Mouse (Mus musculus): ENCODE measurements at regions not wholly inside any gene's neighbourhood (a gene's known extent, or its start where the extent isn't known, plus 50 kb on each side); places are given as distances from the start of the nearest gene placed in this dataset.

DNA sequence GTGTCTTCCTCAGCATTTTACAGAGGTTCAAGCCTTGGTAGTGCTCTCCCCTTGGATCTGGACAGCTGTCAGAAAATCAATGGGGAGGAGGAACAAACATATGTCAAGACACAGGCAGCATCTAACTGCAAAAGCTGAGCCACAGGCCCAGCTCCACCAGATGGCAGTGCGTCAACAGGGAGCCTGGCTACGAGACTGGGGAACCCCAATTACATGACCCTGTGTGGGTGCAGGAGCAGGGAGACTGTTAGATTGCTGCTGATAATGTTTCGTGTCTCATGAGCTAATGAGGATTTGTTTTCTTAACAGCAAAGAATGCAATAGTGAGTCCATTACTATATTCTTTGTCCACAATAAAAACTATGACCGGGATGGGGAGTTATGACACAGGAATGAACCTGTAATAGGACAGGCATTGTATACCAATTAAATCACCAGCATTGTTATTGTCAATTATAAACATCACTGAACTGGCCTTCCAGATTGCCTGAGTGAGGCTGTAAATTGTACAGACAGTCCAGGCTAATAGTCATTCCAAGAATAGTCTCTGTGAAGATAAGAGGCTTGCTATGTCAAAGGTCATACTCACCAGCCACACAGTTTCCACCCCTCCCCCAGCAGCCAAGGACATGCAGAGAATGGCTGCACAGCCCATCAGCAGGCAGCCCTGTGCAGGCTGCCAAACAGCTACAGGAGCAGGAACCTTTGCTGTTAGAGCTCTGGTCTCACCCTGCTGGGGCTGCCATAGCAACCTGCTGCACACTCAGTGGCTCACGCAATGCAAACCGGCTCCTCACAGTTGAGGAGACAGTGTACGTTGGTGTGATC, 58.8 kb upstream of the Barx2 start:
- no peaks in the 10 kb centered on the region for H3K36me3 ChIP-seq
- H3K27ac ChIP-seq = no peak overlapping the region
- H3K9ac ChIP-seq = no peak overlapping the region
- H3K4me2 ChIP-seq = no peak overlapping the region
- no peaks in the 10 kb centered on the region for H3K9me3 ChIP-seq
- WGBS = 10% methylated on average over 7 of the region's 7 CpGs
- no peak overlapping the region for H3K4me3 ChIP-seq
- no peak for ATAC-seq (ENCODE audit: insufficient number of reproducible peaks, low FRiP score, low TSS enrichment, low read depth)
- H3K27me3 ChIP-seq = no peaks in the 10 kb centered on the region
- peaks cover 3% of the 10 kb centered on the region; the same call in 1 of the 2 replicates for H3K4me1 ChIP-seq

DNA sequence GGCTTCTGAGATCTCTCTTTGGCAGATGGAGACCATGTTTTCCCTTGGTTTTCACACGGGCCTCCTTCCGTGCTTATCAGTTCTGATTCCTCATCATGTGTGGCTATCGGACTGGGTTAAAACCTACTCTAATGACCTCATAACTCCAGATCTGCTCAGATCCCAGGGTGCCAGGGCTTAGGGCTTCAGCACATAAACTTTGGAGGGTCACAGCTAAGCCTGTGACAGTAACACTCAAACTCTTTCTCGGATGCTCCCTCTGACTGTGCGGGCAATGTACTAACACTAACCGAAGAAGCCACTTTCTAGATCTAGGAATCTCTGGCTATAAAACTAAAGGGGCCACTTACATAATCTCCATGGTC, 59.3 kb upstream of the Barx2 start:
- no peak overlapping the region for H3K4me2 ChIP-seq
- no peak overlapping the region for H3K27ac ChIP-seq
- ATAC-seq (ENCODE audit: insufficient number of reproducible peaks, low FRiP score, low TSS enrichment, low read depth) = no peak
- no peaks in the 10 kb centered on the region for H3K36me3 ChIP-seq
- no peak overlapping the region for H3K4me3 ChIP-seq
- H3K27me3 ChIP-seq = no peaks in the 10 kb centered on the region
- WGBS = 46% methylated on average over 6 of the region's 6 CpGs
- H3K4me1 ChIP-seq = peaks cover 3% of the 10 kb centered on the region; the same call in 1 of the 2 replicates
- no peaks in the 10 kb centered on the region for H3K9me3 ChIP-seq
- H3K9ac ChIP-seq = no peak overlapping the region

DNA sequence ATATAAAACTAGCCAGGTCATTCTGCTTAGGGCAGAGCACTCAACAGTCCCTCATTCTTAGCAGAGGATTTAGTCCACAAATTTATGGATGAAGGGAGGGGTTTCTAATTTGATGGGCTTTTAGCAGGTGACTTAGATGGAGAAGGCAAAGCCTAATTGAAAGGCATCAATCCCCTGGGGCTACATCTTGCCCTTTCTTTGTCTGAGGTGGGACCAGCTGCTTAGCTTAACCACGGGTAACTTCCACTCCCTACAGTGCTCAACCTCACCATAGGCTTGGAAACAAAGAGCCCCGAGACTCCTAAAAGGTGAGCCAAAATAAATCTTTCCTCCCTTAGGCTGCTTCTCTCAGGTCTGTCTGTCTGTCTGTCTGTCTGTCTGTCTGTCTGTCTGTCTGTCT, 62.9 kb upstream of the Barx2 start:
- no peak for ATAC-seq (ENCODE audit: insufficient number of reproducible peaks, low FRiP score, low TSS enrichment, low read depth)
- Histone ChIP-seq H3K27me3 (no peaks in the 10 kb centered on the region), H3K4me1 (peaks cover 3% of the 10 kb centered on the region; the same call in 1 of the 2 replicates), H3K36me3 (no peaks in the 10 kb centered on the region), H3K9ac (no peak overlapping the region), H3K4me2 (no peak overlapping the region), H3K27ac (no peak overlapping the region), H3K4me3 (no peak overlapping the region), H3K9me3 (no peaks in the 10 kb centered on the region)
- WGBS = 44% methylated on average over 2 of the region's 2 CpGs

DNA sequence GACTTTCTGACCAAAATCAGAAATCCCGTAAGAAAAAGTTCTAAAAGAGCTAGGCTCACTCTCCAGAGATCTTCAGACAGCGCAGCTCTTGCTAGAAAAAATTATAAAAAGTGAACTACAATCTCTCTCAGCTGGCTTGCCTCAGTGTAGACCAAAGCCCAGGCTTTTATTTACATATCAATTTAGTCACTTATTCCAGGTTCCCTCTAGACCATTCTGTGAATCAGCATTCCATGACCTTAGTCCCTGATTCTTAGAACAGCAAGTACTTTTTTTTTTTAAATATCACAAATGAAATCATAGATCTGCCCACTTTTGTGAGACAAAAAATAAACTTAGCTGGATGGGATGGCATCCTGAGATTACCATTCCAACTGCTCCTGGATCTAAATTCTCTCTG, 64.8 kb upstream of the Barx2 start:
- Histone ChIP-seq H3K9me3 (no peaks in the 10 kb centered on the region), H3K4me2 (no peak overlapping the region), H3K4me1 (no peaks in the 10 kb centered on the region), H3K36me3 (no peaks in the 10 kb centered on the region), H3K4me3 (no peak overlapping the region), H3K9ac (no peak overlapping the region), H3K27me3 (no peaks in the 10 kb centered on the region), H3K27ac (no peak overlapping the region)
- no peak for ATAC-seq (ENCODE audit: insufficient number of reproducible peaks, low FRiP score, low TSS enrichment, low read depth)
- 84% methylated on average over 2 of the region's 2 CpGs for WGBS

DNA sequence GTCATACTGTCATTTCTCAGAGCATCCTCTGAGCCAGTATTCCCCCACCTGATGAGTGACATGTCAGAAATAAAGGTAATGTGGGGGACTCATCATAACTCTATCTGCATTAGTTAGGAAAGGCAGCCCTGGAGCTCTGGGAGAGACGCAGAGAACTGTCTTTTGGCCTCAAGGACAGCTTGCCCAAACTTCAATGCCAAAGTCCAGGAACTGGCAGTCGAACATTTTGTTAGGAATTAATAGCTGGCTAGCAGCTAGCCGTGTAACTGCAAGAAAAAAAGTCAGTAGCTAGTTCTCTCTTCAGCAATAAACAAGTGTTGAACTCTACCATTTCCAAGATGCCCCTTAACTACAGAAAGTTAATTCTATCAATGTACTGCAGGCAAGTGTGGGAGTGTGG, 65.9 kb upstream of the Barx2 start:
- no peak overlapping the region for H3K4me2 ChIP-seq
- WGBS = 76% methylated on average over 3 of the region's 3 CpGs
- no peaks in the 10 kb centered on the region for H3K27me3 ChIP-seq
- H3K27ac ChIP-seq = no peak overlapping the region
- H3K4me1 ChIP-seq = no peaks in the 10 kb centered on the region
- no peak for ATAC-seq (ENCODE audit: insufficient number of reproducible peaks, low FRiP score, low TSS enrichment, low read depth)
- no peak overlapping the region for H3K9ac ChIP-seq
- H3K36me3 ChIP-seq = no peaks in the 10 kb centered on the region
- H3K9me3 ChIP-seq = no peaks in the 10 kb centered on the region
- no peak overlapping the region for H3K4me3 ChIP-seq

DNA sequence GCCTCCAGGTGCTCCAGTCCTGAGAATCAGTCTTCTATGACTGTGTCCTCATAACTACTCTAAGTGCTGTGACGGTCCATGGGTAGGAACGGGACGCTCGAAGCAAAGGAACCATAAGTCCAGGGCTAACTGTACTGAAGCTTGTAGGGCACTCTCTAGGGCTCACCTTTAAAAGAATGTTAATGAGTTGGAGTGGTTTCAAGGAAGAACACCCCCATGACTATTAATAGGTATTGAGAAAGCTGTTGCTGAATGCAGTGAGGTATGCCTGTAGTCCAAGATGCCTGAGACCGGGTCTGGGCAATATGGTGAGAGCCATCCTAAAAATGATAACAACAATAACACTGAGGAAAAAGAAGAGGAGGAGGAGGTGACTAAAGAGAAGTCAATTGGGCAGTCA, 67.2 kb upstream of the Barx2 start:
- Histone ChIP-seq H3K4me2 (no peak overlapping the region), H3K27ac (no peak overlapping the region), H3K4me1 (no peaks in the 10 kb centered on the region), H3K9me3 (no peaks in the 10 kb centered on the region), H3K27me3 (no peaks in the 10 kb centered on the region), H3K9ac (no peak overlapping the region), H3K36me3 (no peaks in the 10 kb centered on the region), H3K4me3 (no peak overlapping the region)
- WGBS = 95% methylated on average over 5 of the region's 5 CpGs
- no peak for ATAC-seq (ENCODE audit: insufficient number of reproducible peaks, low FRiP score, low TSS enrichment, low read depth)

DNA sequence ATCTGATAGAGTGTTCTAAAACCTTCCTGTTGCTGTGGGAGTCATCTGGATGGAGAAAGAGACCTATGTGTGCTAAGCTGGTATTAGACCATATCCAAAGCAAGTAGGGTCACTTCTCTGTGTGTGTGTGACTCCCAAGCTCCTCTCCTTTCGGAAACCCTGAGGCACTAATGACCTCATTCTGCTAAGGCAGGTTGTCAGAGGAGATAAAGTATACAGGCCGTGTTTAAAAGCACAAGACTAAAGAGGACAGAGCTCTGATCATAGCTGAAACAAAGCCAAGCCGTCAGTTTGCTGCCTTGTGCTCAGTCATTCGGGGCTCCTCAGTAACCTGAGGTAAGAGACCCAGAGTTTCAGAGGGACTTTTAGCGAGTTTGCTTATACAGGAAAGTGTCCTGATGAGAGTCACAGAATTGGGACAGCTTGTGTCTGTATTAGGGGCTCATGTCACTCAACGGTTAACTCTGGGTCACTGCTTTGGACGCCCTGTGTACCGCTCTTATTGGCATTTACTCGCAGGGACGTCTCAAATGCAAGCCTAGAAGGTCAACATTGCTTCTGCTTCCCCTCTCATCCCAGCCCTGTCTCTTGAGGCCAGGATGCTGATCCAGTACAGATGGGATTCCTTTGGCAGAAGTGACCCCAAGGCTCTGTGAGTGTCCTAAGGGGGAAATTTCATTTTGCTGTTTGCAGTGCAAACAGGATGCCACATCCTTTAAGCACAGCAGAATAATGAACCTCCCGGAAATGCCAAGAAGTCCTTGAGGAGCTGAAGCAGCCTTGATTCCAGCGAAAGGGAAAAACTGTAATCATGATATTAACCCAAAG, 70.7 kb upstream of the Barx2 start:
- 51% methylated on average over 12 of the region's 12 CpGs for WGBS
- no peaks in the 10 kb centered on the region for H3K9me3 ChIP-seq
- H3K36me3 ChIP-seq = no peaks in the 10 kb centered on the region
- no peak for ATAC-seq (ENCODE audit: insufficient number of reproducible peaks, low FRiP score, low TSS enrichment, low read depth)
- H3K4me3 ChIP-seq = no peak overlapping the region
- no peaks in the 10 kb centered on the region for H3K4me1 ChIP-seq
- H3K27ac ChIP-seq = no peak overlapping the region
- no peaks in the 10 kb centered on the region for H3K27me3 ChIP-seq
- H3K9ac ChIP-seq = no peak overlapping the region
- H3K4me2 ChIP-seq = no peak overlapping the region

DNA sequence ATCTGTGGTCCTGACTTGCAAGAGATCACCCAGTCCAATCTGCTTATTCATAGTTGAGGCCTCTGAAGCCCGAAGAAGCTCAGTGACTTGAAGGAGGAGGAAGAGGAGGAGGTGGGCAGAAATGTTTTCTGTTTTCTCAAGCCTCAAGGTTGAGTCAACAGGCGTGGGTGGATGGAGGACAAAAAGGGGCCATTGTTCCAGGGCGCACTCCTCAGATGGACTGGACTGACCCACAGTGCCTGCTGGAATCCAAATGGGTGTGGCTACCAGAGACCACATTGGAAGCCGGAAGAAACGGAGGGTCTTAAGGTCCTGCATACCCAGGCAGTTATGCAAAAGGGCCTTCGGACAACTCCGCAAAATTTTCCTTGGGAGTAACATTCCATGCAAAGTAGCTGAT, 75.6 kb upstream of the Barx2 start:
- no peak overlapping the region for H3K27ac ChIP-seq
- WGBS = 83% methylated on average over 7 of the region's 7 CpGs

DNA sequence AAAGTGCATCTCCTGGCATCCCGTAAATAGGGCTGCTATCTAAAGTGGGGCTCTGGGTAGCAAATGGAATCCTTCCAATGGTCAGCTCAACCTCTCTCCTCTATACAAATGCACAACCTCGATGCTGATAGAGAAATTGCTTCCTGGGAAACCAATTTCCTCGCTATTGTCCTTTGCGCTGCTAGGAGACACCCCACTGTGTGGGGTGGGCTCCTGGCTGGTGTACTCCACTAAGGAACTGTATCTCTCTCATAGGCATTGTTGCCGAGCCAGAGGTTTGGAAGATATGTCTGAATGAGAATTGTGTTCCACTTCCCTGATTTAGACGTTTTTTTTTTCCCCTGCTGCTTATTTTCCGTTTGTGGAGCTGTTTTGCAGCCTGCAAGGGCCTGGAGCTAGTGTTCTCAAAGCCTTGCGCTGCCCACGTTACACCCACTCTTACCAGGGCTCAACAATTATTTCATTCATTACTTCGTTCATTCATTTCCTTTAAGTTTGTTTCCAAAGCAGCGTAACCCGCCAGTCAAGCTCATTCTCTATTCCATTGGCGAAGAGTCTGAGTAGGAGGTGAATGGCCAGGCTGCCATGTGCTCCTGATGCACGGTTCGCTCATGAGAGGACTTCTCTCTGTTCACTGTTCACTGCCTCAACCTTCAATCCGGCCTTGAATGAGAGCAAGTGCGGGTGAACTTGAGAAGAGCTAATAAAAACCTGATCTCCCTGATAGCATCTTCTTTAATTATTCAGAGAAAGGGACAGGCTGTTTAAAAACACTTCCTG, 76.5 kb upstream of the Barx2 start:
- 69% methylated on average over 17 of the region's 17 CpGs for WGBS
- no peak overlapping the region for H3K27ac ChIP-seq
- ATAC-seq (ENCODE audit: insufficient number of reproducible peaks, low FRiP score, low TSS enrichment, low read depth) = no peak

More for the DNA sequence above, 75.6 kb upstream of the Barx2 start:
- no peak for ATAC-seq (ENCODE audit: insufficient number of reproducible peaks, low FRiP score, low TSS enrichment, low read depth)
- no peaks in the 10 kb centered on the region for H3K27me3 ChIP-seq
- no peak overlapping the region for H3K4me3 ChIP-seq
- H3K9ac ChIP-seq = no peak overlapping the region
- no peaks in the 10 kb centered on the region for H3K36me3 ChIP-seq
- no peak overlapping the region for H3K4me2 ChIP-seq
- H3K4me1 ChIP-seq = no peaks in the 10 kb centered on the region
- H3K9me3 ChIP-seq = no peaks in the 10 kb centered on the region

DNA sequence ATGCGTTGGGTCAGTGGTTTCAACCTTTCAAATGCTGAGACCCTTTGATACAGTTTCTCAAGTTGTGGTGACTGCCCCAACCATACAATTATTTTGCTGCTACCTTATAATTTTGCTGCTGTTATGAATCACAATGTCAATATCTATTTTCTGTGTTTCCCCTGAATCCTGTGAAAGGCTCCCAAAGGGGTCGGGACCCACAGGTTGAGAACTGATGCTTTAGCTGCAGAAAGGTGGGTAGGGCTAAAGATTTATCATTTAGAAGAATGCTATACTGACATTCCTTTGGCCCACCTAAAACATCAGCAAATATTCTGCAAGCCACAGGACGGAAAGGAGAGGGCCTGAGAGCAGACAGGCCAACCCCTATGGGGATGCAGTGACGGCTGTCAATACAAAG, 77.2 kb upstream of the Barx2 start:
- Histone ChIP-seq H3K4me1 (0 out of 2 replicates have a peak, but pooled peaks cover 2% of the 10 kb centered on the region), H3K27ac (no peak overlapping the region), H3K9ac (no peak overlapping the region), H3K36me3 (no peaks in the 10 kb centered on the region), H3K4me3 (no peak overlapping the region), H3K9me3 (no peaks in the 10 kb centered on the region), H3K27me3 (no peaks in the 10 kb centered on the region), H3K4me2 (no peak overlapping the region)
- 90% methylated on average over 4 of the region's 4 CpGs for WGBS
- no peak for ATAC-seq (ENCODE audit: insufficient number of reproducible peaks, low FRiP score, low TSS enrichment, low read depth)

More for the DNA sequence above, 76.5 kb upstream of the Barx2 start:
- Histone ChIP-seq H3K27me3 (no peaks in the 10 kb centered on the region), H3K4me3 (no peak overlapping the region), H3K4me2 (no peak overlapping the region), H3K9ac (no peak overlapping the region), H3K4me1 (no peaks in the 10 kb centered on the region), H3K36me3 (no peaks in the 10 kb centered on the region), H3K9me3 (no peaks in the 10 kb centered on the region)

DNA sequence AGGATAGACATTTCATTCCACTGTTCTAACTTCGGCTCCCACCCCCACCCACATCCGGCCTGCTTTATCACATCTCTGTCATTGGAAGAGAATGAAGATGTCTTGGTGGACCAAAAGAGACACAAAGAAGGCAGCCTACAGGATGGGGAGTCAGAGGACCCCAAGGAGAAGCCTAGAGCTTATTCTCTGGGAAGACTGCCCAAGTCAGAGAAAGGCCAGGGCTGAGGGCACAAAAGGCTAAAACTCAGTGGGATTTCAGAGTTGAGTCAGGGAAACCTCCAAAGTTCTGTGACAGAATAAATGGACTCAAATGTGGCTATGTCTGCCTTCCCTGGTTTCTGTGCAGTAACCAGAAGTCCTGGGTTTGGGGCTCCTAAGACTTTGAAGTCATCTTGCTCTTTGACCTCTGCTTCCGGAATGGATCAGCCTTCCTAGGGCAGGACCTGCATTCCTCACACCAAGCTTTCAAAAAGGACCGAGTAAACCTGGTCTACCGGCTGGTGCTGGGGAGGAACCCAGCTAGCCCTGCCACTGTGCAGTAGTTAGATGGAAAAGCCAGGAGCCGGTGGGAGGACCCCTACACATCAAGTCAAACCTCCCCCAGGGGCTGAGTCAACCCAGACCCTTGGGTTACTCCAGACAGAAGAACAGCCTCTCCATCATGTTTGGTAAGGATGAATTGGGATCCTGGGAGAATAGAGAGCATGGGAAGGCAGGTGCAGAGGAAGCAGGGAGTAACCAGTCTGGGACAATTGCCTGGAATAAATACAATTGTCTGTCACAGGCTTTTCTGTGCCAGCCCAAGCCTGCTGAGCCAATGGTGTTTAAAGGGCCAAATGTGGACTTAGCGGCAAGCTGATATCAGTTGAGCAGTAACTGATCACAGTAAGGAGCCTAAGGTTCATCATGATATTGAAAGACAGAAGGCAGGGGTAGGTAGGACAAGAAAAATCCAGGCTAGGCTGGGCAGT, 80.7 kb upstream of the Barx2 start:
- no peak overlapping the region for H3K4me3 ChIP-seq
- no peaks in the 10 kb centered on the region for H3K27me3 ChIP-seq
- ATAC-seq (ENCODE audit: insufficient number of reproducible peaks, low FRiP score, low TSS enrichment, low read depth) = no peak
- H3K9me3 ChIP-seq = no peaks in the 10 kb centered on the region
- peaks cover 22% of the 10 kb centered on the region for H3K4me1 ChIP-seq
- H3K9ac ChIP-seq = no peak overlapping the region
- H3K27ac ChIP-seq = no peak overlapping the region
- H3K36me3 ChIP-seq = no peaks in the 10 kb centered on the region
- 53% methylated on average over 7 of the region's 7 CpGs for WGBS
- H3K4me2 ChIP-seq = no peak overlapping the region

Measured in limb, embryonic 15.5 days (tissue).